Mouse (Mus musculus) liver, embryonic 16.5 days (tissue): ENCODE measurements around the gene Pik3c2b. TPM values are rescaled to one million over a fixed set of nuclear protein-coding genes. Genes with fewer than 3 reads are reported as not detected.
A peak's percentile ranks its signal among the peaks of the same experiment; 100 is the strongest.

Source experiments
- ATAC-seq: fragments of 200-750 bp; cut with Nextera tagmentation; 2 replicates; pipeline ENCODE4 v1.8.0; 2017; ENCODE audit warnings: low read depth, mild to moderate bottlenecking, moderate number of reproducible peaks, moderate library complexity
- H3K27ac ChIP-seq: fragments of 300-500 bp; sonication (generic); 2 replicates; pipeline ENCODE4 v1.5.1; 2014; ENCODE audit warnings: mild to moderate bottlenecking, low read length
- H3K27me3 ChIP-seq: fragments of 300-500 bp; sonication (generic); 2 replicates; pipeline ENCODE4 v1.6.1; 2014; ENCODE audit warnings: low read depth, low read length, mixed read lengths; ENCODE audit not compliant: control insufficient read depth, insufficient read depth
- H3K36me3 ChIP-seq: fragments of 300-500 bp; sonication (generic); 2 replicates; pipeline ENCODE4 v1.6.1; 2014; ENCODE audit warnings: mild to moderate bottlenecking; ENCODE audit not compliant: control insufficient read depth, insufficient read depth
- H3K4me1 ChIP-seq: fragments of 300-500 bp; sonication (generic); 2 replicates; pipeline ENCODE4 v1.6.1; 2014; ENCODE audit warnings: low read depth, low read length, mixed read lengths; ENCODE audit not compliant: control insufficient read depth
- H3K4me2 ChIP-seq: fragments of 300-500 bp; sonication (generic); 2 replicates; pipeline ENCODE4 v1.6.1; 2014; ENCODE audit warnings: low read depth, low read length, mixed read lengths
- H3K4me3 ChIP-seq: fragments of 300-500 bp; sonication (generic); 2 replicates; pipeline ENCODE4 v1.5.1; 2014; ENCODE audit warnings: low read depth, mild to moderate bottlenecking, low read length
- H3K9ac ChIP-seq: fragments of 300-500 bp; sonication (generic); 2 replicates; pipeline ENCODE4 v1.6.1; 2014; ENCODE audit warnings: low read depth, low read length
- H3K9me3 ChIP-seq: fragments of 300-500 bp; sonication (generic); replicated peaks from 2 replicates; pipeline ENCODE4 v1.6.1; 2016; ENCODE audit warnings: low read length; ENCODE audit not compliant: control insufficient read depth
- WGBS: fragments of 180-500 bp; shearing (Covaris S2); extraction: QIAGEN DNeasy Blood & Tissue Kit; methylation state at CpG from one replicate; pipeline ENCODE4 v1.1.7; 2014; ENCODE audit not compliant: insufficient replicate concordance; 5-methylcytosine and 5-hydroxymethylcytosine counted together
- polyA plus RNA-seq: library from polyadenylated mRNA; unstranded; fragments of >200 nt; fragmentation: Nextera tagmentation; extraction: Ambion mirVana; gene quantifications from 2 replicates; pipeline ENCODE4 v1.2.1, GENCODE M21; 2015

Gene Pik3c2b
- polyA plus RNA-seq, 1 experiment from 2014 or later = 1.2 TPM

DNA sequence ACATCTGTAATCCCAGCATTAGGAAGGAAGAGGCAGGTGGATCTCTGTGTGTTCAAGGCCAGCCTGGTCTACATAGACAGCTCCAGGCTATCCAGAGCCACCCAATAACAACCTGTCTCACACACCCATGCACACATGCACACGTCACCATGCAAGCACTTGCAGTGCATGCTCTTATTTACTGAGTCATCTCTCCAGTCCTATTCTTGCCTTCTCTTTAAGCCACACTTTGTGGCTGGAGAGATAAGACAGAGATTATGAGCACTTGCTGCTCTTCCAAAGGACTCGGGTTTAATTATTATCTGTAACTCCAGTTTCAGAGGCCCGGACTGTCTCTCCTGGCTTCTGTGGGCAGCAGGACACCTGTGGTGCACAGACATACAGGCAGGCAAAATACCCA, 73.4 kb downstream of the Pik3c2b start:
- no peak overlapping the region for H3K9ac ChIP-seq
- peaks cover 31% of the 10 kb centered on the region for H3K4me1 ChIP-seq
- no peaks in the 10 kb centered on the region for H3K36me3 ChIP-seq
- H3K4me3 ChIP-seq = no peak overlapping the region
- H3K4me2 ChIP-seq = peak overlapping the region; percentile 6; the same call in 1 of the 2 replicates
- no peaks in the 10 kb centered on the region for H3K27me3 ChIP-seq
- peak overlapping the region; percentile 49; the same call in 1 of the 2 replicates for H3K27ac ChIP-seq
- ATAC-seq = peak; percentile 90
- no peaks in the 10 kb centered on the region for H3K9me3 ChIP-seq
- WGBS = 12% methylated on average over 3 of the region's 3 CpGs

DNA sequence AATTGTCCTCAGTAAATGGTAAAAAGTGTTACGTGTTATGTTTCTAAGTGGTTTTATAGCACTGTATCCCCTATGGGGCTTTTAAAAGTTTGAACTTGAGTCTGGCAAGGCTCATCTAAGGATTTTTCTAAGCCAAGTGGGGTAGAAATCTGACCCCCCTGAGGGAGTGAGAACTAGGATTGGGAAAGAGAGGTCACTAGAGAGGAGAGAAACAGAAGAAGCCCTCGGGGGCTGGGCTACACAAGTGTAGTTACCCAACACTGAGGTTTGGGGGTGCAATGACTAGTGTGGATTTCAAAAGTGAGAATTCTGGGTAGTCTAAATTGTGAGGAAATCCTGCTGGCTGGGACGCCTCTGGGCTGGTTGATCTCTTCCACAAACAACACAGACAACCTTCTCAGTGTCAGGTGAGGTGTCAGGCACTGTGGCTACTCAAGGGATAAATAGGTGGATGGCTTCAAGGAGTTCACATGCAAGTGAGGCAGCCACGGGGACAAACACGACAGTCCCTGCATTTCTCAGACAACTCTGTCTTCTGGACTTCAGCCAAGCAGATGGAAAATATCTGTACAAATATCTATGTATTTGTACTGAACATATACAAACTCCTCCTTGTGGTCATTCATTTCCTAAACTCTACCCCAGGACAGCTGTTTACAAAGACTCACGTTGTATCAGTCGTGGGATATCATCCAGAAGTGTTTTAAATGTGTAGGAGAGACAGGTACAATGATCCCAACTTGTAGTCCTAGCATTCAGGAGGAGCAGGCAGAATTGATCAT, 74.7 kb downstream of the Pik3c2b start:
- H3K4me3 ChIP-seq = no peak overlapping the region
- WGBS = 45% methylated on average over 7 of the region's 7 CpGs
- H3K27me3 ChIP-seq = no peaks in the 10 kb centered on the region
- H3K4me1 ChIP-seq = peaks cover 31% of the 10 kb centered on the region
- ATAC-seq = peak; percentile 25
- no peak overlapping the region for H3K9ac ChIP-seq
- H3K27ac ChIP-seq = peak overlapping the region; percentile 57
- H3K9me3 ChIP-seq = no peaks in the 10 kb centered on the region
- H3K36me3 ChIP-seq = no peaks in the 10 kb centered on the region
- no peak overlapping the region for H3K4me2 ChIP-seq

DNA sequence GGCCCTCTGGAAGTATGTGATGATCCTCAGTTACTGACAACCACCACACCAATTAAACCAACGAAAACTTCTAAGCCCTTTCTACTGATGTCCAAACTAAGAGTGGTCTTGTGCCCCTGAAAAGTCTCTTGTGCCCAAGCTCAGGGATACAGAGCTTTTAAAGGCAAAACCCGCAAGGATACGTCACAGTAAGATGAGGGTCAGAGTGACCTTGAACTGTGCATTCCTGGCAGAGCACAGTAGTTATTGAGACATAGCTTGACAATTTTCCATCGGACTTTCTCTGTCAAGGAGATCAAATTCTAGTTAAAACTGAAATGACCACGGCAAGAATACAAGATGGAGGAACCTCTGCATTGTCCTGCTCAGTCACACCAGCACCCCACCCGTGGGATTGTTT, 75.8 kb downstream of the Pik3c2b start:
- no peaks in the 10 kb centered on the region for H3K27me3 ChIP-seq
- H3K4me3 ChIP-seq = no peak overlapping the region
- H3K9ac ChIP-seq = no peak overlapping the region
- H3K9me3 ChIP-seq = no peaks in the 10 kb centered on the region
- H3K27ac ChIP-seq = peak overlapping the region; percentile 41; the same call in 1 of the 2 replicates
- peaks cover 31% of the 10 kb centered on the region for H3K4me1 ChIP-seq
- ATAC-seq = no peak
- H3K4me2 ChIP-seq = no peak overlapping the region
- WGBS = 47% methylated on average over 6 of the region's 6 CpGs
- H3K36me3 ChIP-seq = no peaks in the 10 kb centered on the region

DNA sequence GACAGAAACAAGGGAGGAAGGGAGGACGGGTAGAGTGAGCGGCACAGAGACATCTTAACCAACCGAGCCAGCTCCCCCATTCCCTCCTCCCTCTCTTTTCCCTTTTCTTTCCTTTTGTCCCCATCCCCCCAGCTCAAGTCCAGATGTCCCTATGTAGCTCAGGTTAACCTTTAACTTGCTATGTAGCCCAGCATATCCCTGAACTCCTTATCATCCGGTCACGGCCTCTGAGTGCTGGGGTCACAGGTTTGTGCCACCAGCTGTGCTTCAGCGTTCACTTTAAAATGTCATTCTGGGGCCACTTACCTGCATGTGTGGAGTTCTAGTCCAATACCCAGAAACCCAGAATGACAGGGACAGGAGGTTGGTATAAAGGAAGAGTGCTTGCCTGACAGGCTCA, 78.7 kb downstream of the Pik3c2b start:
- H3K27ac ChIP-seq = 0 out of 2 replicates have a peak overlapping the region, but pooled peaks have one; percentile 24
- H3K4me3 ChIP-seq = no peak overlapping the region
- WGBS = 71% methylated on average over 6 of the region's 6 CpGs
- no peaks in the 10 kb centered on the region for H3K27me3 ChIP-seq
- H3K36me3 ChIP-seq = no peaks in the 10 kb centered on the region
- H3K4me2 ChIP-seq = no peak overlapping the region
- peak; percentile 69 for ATAC-seq
- peaks cover 29% of the 10 kb centered on the region for H3K4me1 ChIP-seq
- no peaks in the 10 kb centered on the region for H3K9me3 ChIP-seq
- no peak overlapping the region for H3K9ac ChIP-seq

DNA sequence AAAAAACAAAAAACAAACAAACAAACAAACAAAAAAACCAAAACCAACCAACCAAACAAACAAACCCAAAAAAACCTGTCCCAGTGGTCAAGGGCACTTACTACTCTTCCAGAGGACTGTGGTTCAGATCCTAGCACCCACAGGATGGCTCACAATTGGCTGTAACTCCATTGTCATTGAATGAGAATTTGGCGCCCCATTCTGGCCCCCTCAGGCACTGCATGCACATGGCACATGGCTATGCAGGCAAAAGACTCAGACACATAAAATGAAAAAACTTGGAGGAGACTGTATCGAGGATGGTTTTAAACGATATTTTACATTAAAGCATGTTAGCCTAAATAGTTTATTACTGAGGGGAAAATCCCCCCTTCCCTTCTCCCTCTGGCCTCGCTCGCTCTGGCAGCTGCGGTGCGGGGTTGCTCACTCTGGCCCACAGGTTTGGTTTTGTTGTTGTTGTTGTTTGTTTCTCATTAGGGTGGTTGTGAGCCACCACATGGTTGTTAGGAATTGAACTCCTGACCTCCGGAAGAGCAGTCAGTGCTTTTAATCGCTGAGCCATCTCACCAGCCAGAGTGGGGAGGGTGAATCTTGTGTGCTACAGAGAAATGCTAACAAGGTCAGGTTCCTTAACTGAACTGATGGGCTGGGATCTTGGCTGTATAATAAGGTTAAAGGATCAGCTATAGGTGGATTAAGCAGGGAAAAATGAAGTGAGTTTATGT, 80.3 kb downstream of the Pik3c2b start:
- WGBS = 80% methylated on average over 9 of the region's 9 CpGs
- H3K9ac ChIP-seq = no peak overlapping the region
- no peak overlapping the region for H3K4me2 ChIP-seq
- no peak for ATAC-seq
- H3K4me3 ChIP-seq = no peak overlapping the region
- H3K36me3 ChIP-seq = no peaks in the 10 kb centered on the region
- no peaks in the 10 kb centered on the region for H3K9me3 ChIP-seq
- H3K4me1 ChIP-seq = peaks cover 25% of the 10 kb centered on the region
- no peaks in the 10 kb centered on the region for H3K27me3 ChIP-seq
- H3K27ac ChIP-seq = no peak overlapping the region

DNA sequence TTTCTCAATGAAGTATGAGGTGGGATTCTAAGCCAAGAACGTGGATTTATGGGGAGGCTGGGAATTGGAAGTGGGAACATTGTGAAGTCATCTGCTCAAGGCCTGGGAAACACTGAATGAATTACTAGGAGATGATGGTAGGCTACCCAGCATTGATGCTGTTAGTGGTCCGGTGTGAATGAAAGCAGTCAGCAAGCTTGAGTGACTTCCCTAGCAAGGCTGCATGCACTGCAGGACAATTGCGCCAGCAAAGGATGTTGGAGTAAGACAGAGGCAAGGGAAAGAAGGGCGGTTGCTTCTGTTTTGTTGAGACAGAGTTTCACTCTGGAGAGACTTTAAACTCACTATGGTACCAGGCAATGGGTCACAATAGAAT, 80.9 kb downstream of the Pik3c2b start:
- Histone ChIP-seq H3K27me3 (no peaks in the 10 kb centered on the region), H3K4me3 (no peak overlapping the region)
- WGBS = 67% methylated on average over 4 of the region's 4 CpGs

DNA sequence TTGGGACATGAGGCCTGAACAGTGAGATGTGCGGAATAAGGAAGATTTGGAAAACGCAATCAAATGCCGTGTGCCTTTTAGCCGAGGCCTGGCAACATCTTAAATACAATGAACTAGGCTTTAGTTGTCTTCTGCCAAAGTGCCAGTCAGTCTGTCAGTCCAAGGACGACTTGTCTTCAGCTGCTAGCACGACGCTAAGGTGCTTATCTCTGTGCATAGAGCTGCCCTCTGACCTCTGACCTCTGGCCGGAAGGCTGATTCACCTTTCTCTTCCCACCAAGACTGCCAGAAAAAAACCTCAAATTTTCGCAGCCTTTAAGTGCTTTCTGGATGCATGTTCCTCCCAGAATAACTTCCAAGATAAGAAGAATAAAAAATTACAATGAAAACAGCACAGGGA, 81.9 kb downstream of the Pik3c2b start:
- Histone ChIP-seq H3K9me3 (no peaks in the 10 kb centered on the region), H3K9ac (no peak overlapping the region), H3K27me3 (no peaks in the 10 kb centered on the region), H3K27ac (no peak overlapping the region), H3K4me1 (peaks cover 22% of the 10 kb centered on the region), H3K36me3 (no peaks in the 10 kb centered on the region), H3K4me3 (no peak overlapping the region), H3K4me2 (no peak overlapping the region)
- 56% methylated on average over 9 of the region's 9 CpGs for WGBS
- ATAC-seq = no peak

More for the DNA sequence above, 80.9 kb downstream of the Pik3c2b start:
- ATAC-seq = no peak
- no peaks in the 10 kb centered on the region for H3K9me3 ChIP-seq
- peaks cover 22% of the 10 kb centered on the region for H3K4me1 ChIP-seq
- H3K27ac ChIP-seq = no peak overlapping the region; the same call in 1 of the 2 replicates
- H3K9ac ChIP-seq = no peak overlapping the region
- no peak overlapping the region for H3K4me2 ChIP-seq
- H3K36me3 ChIP-seq = no peaks in the 10 kb centered on the region

DNA sequence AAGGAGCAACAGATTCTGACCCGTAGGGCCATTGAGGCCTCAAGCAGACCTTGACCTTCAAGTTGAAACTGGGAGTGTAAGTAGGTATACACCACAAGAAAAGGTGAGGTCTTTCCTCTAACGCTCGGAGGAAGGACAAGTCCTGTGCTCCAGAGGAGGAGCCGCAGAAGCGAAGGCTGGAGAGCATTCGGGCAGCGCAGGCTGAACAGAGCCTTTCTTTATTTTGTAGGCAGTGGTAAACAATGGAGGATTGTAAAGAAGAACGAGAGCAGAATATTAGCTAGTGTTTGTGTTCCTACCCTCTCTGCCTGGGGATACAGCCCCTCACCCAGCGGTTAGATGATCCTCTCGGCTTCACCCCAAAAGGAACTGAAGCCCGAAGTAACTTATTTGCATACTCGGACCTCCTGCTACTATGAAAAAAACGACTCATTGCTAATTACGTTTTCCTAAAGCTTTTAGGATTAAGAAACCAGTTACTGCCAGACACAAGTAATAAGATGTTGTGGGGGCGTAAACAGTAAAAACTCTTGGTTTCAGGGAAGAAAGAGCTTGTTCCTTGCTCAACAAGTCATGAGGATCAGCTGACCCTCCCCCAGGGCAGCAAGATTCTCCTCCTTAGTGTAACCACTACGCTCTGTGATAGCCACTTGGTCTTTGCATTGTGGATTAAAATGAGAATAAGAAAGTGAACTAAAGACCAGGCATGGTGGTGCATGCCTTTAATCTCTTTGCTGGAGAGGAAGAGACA, 84.2 kb downstream of the Pik3c2b start:
- Histone ChIP-seq H3K4me2 (peak overlapping the region; percentile 88), H3K9ac (peak overlapping the region; percentile 76), H3K4me1 (peaks cover 22% of the 10 kb centered on the region), H3K36me3 (peaks cover 11% of the 10 kb centered on the region), H3K27ac (peak overlapping the region; percentile 99), H3K9me3 (no peaks in the 10 kb centered on the region), H3K27me3 (no peaks in the 10 kb centered on the region), H3K4me3 (peak overlapping the region; percentile 75)
- ATAC-seq = no peak
- WGBS = 37% methylated on average over 16 of the region's 16 CpGs
